Mouse (Mus musculus) mature B cell (primary cell): ENCODE data around the gene Ctdsp1.

ENCODE experiments used
- in situ Hi-C: fragments of 300-500 bp; cut with MboI; formaldehyde crosslinking; loops from 2 replicates; pipeline ENCODE4 v1.14.3; 2019

Ctdsp1 gene

DNA sequence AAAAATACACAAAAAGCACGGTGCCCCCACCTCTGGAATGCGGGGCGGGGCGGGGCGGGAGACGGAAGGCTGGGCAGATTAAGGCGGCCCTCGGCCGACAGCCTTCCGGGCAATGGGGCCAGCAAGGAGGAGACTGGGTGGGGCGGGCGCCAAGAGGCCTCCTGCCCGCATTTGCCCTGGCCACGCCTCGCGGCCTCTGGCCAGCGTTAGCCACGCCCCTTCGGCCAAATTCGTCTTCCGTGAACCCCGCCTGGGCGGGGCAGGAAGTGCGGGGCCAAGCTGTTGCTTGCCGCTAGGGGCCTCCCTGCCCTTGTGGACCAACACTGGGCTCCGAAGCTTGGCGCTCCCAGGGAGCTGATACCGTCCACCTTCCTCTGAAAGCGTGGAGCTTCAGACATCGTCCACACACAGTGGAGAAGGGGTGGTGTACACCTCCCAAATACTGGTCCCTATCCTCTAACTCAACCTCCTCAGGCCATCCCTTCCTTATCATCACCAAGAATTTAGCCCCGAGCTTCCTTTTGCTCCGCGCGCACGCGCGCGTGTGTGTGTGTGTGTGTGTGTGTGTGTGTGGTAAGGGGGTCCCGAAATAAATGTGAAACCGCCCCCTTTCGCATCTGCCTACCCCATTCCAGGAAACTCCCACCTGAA, 6.1 kb downstream of the Ctdsp1 start:
- in situ Hi-C loops = loop anchor here (5.0 kb wide), 1 partner anchor 85 kb away; no protein-coding TSS in a partner anchor

DNA sequence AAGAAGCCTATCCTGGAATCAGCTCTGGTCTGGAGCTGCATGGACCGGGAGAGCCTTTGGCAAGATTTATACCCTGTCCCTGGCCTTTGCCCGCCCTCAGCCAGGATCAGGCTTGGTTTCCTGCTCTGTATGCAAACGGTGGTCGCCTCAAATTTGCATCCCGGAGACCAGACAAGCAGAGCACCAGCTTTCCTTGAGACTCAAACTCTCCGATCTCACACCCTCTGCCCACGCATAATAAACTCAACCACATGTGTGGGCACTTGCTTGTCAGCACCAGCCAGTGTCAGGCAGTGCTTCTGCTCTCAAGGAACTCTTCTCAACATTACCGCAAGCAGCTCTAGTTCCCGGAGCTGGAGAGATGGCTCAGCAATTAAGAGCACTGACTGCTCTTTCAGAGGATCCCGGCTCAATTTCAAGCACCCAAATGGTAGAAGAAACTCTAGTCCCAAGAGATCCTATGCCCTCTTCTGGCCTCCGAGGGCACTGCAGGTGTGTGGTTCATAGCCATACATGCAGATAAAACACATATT, 6.7 kb downstream of the Ctdsp1 start:
- in situ Hi-C loops = loop anchor here (5.0 kb wide), 1 partner anchor 86 kb away; no protein-coding TSS in a partner anchor

DNA sequence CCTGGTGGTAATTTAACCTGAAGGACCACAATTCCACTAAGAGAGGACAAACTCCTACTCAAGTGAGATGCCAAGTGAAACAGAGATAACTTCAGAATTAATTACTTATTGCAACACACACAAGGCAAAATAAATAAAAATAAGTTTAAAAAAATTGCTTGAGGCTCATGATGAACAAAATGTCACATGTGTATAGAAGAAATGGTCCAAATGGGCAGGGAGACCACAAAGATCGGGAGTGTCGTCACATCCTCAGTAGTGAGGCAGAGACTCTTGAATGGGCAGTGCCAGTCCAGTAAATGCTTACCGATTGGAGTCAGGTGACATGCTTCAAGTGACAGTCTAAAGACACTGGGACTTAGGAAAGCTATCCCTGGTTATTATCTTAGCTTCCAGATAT, 9.2 kb downstream of the Ctdsp1 start:
- in situ Hi-C loops = no loop called here

DNA sequence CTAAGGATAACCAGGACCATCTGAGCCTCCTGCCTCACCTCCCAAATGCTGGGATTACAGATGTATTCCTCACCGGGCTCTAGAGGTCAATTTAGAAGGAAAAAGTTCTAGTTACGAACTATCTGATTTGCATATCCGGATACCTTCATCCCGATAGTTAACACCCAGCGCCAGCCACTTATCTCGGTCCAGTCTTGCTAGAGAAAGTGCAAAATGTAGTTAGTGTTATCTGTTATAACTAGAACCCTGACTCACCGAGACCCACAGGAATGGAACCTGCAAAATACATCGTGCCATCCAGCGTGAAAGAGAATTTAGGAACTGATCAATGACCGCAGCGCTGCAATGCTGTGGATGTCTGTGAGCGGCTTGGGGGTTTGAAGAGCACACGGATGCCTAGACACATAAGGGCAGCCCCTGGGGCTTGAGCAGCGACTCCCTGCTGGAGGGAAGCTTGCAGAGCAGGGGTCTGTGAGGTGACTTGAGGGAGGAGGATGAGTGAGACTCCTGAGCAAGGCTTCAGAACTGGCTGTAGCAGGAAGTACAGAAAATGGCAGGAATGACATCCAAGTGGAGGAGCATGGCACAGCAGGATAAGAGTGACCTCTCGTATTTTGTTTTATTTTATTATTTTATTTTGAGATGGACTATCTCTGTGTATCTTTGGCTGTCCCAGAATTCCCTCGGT, 9.8 kb downstream of the Ctdsp1 start:
- in situ Hi-C loops = no loop called here

DNA sequence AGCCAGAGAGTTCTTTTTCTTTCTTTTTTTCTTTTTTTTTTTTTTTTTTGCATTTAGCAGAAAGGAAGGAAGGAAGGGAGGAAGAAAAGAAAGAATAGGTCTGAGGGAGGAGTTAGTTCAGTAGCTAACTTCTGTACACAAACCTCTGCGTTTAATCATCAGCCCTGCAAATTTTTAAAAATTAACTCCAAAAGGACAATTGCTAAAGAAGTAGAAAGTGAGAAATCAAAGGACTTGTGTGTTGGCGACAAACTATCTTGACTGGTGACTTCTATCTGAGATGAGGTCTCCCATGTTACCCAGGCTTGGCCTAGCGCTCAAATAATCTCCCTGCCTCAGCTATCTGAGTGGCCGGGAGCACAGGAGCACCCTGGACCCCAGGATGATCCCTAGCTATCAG, 12.9 kb downstream of the Ctdsp1 start:
- in situ Hi-C loops = no loop called here

DNA sequence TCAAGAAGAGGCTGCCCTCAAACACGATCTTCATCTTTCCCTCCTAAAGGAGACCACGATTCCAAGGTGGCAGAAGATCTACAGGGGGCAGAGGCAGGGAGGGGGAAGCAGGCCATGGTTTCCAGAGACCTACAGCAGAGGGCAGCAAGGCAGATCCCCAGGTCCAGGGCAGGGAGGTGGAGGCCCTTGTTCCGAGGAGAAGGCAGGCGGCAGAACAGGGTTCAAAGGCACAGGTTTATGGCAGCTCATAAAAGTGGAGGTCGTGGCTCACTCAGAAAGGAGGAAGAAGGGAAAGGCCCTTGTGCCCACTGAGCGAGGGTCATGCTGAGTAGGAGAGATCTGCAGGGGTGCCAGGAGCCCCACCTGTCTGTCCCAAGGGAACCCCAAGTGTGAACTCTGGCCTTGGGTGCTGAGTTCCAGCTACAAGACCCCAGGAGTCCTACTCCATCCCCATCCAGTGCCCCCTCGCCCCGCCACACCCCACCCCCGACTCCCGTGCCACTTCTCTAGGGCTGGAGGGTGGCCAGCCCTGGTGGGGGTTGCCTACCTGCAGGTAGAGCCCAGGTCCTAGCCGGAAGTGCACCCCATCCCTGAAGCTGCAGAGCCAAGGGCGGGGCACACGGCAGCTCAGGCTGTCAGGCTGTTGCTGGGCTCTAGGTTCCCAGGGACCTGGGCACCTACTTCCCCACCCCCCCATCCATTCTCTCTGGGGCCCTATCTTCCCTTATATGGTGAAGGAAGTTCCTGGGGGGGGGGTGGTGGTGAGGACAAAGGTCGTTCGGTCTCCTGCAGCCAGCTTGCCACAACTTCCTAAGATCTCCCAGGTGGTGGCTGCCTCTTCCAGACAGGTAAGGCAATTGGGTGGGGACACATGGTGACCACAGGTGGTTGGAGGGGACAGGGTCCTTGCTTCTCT, 17.5 kb downstream of the Ctdsp1 start, which contains the start of gene Vil1:
TSS of gene Vil1 (plus strand) at position 788 of the 916 bp plus-strand sequence.
- in situ Hi-C loops = no loop called here

DNA sequence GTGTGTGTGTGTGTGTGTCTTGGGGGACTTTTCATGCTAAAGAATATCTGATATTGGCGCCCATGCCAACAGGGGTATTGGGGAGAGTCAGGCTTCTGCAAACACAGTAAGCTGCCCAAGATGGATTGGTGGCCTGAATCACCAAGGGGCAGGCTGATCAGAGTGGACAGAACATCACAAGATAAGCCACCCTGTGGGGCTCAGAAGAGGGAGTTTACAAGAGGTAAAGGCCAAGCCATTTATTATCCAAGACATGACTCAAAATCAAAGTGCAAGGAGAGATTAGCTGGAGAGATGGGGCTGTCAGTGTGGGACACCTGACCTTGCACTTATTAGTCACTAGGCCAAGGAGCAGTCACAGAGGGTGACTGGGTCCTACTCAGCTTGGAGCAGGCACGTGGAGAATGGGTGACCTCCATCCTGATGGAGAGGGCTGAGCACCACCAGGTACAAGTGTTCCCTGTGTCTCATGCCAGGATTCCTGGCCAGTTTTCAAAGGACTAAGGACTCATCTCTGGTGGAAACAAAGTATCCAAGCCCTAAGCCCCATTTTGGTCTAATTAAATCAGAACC, 20.5 kb downstream of the Ctdsp1 start:
- in situ Hi-C loops = no loop called here

DNA sequence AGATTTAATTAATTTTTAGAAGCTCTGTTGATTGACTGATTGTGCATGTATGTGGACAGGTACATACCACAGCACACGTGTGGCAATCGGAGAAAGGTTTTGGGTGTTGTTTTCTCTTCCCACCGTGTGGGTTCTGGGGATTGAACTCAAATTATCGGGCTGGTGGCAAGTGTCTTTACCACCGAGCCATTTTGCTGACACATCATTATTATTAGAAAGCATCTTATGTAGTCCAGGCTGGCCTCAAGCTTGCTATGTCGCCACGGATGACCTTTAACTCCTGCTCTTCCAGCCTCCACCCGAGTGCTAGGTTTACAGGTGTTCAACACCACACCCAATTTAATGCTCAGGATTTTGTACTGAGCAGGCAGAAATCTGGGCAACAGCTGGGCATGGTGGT, 21.4 kb downstream of the Ctdsp1 start:
- in situ Hi-C loops = no loop called here

DNA sequence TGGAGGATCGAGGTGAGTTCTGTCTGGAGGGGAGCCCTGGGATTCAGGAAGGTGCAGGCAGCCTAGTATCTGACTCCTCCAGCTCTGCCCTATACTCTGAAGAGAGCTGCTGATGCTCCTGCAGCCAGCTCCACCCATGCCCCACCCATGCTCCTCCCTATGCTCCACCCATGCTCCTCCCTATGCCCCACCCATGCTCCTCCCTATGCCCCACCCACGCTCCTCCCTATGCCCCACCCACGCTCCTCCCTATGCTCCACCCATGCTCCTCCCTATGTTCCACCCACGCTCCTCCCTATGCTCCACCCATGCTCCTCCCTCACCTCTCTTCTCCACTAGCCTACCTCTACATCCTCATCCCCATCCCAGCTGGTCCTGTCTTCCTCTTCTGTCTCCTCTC, 23.8 kb downstream of the Ctdsp1 start:
- in situ Hi-C loops = no loop called here

DNA sequence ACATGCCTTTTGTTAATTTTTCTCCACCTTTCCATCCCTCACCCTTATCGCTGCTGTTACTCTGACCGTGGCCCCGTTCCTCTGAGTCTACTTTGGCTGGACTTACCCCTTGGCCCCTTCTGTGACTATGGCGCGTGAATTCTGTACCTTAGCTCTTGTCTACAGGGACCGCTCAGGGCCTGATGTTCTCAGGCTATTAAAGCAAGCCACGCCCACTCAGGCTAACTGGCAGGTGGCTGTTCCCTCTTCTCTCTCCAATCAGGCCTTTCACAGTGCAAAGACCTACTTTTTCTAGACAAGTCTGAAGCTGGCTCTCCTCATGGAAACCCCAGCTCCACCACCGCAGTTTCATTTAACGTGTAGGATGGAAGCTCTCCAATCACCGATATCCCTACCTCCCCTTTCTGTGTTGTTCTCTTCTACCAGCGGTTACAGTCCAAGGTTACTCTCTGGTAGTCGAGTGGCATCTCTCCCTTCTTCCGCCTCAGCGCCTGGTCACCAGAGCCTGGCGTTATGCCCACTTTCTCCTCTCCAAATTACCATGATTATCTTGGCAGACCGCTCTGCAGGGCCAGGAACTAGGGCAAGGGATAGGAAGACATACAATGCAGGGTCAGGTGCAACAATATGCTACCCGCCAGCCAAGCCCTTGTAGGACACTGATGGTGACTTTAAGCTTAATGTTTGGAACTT, 27.6 kb downstream of the Ctdsp1 start:
- in situ Hi-C loops = no loop called here

DNA sequence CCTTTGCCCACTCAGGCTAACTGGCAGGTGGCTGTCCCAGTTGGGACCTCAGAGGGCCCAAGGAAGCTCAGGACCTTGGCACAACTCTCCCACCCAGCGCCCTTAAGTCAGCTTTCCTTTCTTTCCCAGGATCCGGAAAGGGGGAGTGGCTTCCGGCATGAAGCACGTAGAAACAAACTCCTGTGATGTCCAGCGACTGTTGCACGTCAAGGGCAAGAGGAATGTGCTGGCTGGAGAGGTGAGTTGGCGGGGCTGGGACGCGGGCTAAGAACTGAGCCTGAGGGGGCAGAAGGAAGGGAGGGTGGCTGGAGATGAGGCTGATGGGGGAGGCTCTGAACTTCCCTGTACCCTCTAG, 28.1 kb downstream of the Ctdsp1 start:
- in situ Hi-C loops = no loop called here

DNA sequence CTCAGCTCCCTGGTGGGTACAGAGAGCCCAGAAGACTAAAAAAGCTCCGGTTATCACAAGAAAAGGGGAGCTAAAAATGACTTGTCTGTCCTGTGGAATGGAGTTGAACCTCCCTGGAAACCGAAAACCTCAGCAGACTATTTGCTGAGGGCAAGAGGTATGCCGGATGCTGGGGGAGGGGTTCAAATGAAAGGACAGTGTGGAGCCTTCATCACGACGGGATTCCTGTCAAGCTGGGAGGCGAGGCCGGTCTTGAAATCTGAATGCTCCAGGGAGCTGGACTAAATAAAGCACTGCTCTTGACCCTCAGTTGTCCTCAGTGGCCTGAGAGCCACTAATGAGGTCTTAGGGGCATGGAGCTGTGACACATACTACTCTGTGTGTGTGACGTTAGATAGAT, 31.8 kb downstream of the Ctdsp1 start:
- in situ Hi-C loops = no loop called here

DNA sequence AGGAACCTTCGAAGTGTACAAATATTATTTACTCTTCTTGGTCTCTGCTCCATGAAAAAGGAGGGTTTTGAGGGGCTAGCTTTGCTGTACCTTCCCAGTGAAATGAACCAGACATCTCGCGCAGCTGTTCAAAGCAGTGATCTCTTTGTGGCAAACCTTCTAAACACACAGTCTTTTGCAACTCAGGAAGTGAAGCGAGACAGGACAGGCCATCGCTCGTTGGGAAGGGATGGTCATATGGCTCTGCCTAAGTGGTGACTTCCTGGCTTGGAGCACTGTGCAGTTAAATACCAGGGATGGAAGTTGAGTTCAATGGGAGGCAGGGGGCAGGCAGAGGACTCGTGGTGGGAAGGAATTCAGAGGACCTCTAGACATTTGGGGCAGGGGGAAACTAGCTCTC, 34.5 kb downstream of the Ctdsp1 start:
- in situ Hi-C loops = no loop called here

DNA sequence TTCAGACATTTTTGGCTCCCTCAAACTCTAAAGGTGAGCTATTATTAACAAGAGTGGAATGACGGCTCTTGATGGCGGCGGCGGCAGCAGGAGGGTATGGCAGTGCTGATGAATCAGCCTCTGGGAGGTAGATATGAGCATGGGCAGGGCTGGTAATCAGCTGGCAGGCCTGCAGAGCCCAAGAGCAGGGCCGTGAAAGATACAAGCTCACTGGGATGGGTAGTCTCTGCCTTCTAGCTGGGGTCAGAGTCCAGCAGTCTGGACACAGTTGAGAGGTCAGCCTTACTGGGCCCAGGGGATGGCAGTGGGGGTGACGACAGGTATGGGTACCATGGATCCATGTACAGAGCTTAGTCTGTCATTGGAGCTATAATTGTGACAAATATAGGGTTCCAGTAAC, 41.9 kb downstream of the Ctdsp1 start:
- in situ Hi-C loops = no loop called here

DNA sequence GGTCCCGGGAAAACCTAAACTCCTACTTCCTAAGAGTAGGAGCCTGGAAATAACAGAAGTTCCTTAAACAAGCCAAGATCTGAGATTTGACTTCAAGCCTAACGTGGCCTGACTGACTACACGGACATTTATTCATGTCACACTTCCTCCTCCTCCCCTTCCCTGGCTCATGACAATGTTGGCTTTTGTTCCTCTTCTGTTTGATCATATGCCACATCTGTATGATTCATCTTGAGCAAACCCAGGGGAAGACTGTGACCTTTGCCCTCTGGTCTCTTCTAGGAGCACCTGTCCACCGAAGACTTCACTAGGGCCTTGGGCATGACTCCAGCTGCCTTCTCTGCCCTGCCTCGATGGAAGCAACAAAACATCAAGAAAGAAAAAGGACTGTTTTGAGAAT, 43.3 kb downstream of the Ctdsp1 start:
- in situ Hi-C loops = no loop called here

DNA sequence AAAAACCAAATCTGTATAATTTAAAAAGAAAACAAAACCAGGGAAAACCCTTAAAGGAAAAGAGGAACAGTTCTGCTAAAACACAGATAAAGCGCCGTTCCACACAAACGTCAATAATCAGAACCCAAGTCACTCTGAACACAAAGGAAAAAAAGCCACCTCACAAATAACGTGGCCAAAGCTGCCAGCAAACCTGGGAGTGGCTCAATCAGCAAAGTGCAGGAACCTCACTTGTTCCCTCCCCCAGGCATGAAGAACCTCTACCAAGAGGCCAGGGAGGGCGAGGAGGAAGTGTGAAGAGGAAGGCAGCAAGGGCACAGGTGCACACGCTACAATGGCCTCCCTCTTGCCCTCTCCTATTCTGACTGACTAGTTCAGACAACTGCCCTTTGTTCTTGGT, 44.3 kb downstream of the Ctdsp1 start:
- in situ Hi-C loops = no loop called here

DNA sequence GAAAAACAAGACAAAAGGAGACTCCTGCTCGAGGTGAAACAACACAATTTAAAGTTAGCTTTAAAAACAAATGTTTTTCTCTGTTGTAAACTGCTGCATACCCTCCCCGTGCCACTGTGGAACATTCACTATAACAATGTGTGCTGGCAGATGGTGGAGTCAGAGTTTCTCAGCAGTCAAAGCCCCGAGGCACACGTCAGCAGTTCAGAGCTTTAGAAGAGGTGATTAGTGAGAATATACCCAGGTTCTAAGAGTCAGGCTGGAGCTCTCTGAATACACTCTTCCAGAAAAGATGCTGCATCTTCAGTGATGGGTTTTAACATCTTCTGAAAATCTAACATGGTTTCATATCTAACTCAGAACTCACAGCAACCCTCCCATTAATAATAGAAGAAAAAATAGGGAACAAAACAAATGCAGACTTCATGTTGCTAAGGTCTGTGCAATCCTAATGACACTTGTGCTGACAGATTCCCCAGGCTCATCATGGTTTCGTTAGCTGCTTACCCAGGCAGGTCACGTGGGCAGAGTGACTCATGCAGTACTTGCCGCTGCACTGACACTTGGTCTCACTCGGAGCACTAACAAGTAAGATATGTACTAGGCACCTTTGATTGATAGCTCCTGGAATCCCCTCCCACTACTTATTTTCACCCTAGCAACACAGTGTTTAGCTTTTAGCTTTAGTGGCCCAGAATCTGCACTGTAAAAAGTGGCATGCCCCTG, 46.6 kb downstream of the Ctdsp1 start:
- in situ Hi-C loops = no loop called here

DNA sequence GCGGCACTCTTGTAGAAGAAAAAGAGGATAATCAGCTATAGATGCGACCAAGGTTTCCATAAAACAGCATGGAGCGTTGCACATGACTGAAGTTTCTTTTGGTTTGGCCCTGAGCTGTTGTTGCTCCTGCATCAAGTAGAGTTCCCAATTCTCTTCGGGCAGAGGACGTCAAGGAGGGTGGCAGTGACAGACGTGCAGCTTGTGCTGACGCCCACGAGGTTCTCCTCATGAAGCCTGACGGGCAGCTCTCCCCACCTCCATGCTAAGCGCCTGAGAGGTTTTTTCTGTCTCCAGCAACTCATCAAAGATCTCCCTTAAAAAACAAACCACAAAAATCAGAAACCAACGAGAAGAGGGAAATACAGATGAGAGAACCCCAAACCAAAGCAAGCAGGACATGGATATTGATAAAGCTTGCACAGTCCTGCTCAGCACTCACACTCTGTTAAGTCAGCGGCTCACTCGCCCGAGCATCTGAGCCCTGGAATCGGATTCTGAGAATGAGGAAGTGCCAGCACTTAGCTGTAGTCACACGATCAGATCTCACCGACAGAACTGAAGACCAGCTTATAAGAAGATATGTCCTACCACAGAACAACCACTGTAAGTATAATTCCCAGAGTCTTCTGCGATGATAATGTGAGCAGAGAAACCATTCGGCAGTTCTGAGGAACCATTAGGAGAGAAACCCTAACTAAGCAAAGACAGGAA, 48.0 kb downstream of the Ctdsp1 start:
- in situ Hi-C loops = no loop called here

DNA sequence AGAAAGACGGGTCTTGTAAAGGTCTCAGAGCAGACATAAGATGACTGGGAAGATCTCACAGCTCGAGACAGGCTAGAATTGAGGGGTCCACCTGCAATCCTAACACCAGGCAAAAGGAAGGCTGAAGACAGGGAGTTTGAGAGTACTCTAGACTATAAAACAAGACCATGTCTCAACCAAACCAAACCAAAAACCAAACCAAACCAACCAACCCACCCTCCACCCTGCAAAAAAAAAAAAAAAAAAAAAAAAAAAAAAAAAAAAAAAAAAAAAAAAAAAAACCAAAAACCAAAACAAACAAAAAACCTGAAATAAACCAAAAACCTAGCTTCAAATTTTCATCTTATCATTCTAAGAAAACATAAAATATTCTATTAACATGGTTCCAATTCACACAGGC, 53.2 kb downstream of the Ctdsp1 start:
- in situ Hi-C loops = no loop called here
